Mouse (Mus musculus) embryonic fibroblast, embryonic 13.5 days (primary cell): ENCODE measurements at regions not wholly inside any gene's neighbourhood (a gene's known extent, or its start where the extent isn't known, plus 50 kb on each side); places are given as distances from the start of the nearest gene placed in this dataset.

Source experiments
- H3K27ac ChIP-seq: 2 replicates; pipeline ENCODE4 v1.5.1; 2012; ENCODE audit warnings: low read length, control low read depth, inconsistent platforms; ENCODE audit not compliant: insufficient read depth
- H3K4me1 ChIP-seq: 2 replicates; pipeline ENCODE4 v1.6.1; 2011; ENCODE audit warnings: low read length; ENCODE audit not compliant: control insufficient read depth, insufficient read depth
- H3K4me3 ChIP-seq: 2 replicates; pipeline ENCODE4 v1.5.1; 2011; ENCODE audit warnings: mild to moderate bottlenecking, control low read depth, low read length; ENCODE audit not compliant: insufficient read depth
- CTCF ChIP-seq: IDR thresholded peaks from 2 replicates; pipeline ENCODE4 v1.5.1; 2011; ENCODE audit warnings: mild to moderate bottlenecking, control low read depth, low read length, moderate library complexity, borderline replicate concordance; ENCODE audit not compliant: insufficient read depth
- POLR2A ChIP-seq: IDR thresholded peaks from 2 replicates; pipeline ENCODE4 v1.6.1; 2011; ENCODE audit warnings: low read depth, mild to moderate bottlenecking, control low read depth, low read length, moderate library complexity

DNA sequence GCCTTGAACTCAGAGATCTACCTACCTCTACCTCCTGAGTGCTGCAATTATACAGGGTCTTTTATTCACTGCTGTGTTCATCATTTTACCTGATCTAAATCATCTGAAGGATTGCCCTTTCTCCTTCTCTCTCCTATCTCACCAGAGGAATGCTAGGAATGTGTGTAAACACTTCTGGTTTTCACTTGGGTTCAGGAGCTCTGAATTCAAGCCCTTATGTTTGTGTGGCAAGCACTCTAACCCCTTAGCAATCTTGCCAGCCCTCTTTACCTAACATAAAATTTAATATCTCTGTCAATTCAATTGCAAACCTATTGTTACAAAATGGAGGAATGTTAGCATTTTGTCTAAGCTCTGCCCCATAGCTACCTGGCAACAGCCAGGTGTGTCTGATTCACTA, 112.8 kb upstream of the Gm10295 start:
- H3K27ac ChIP-seq: no peak overlapping the region
- TF ChIP-seq POLR2A (no peak), CTCF (no peak)
- no peaks in the 10 kb centered on the region for H3K4me1 ChIP-seq
- H3K4me3 ChIP-seq: no peak overlapping the region

DNA sequence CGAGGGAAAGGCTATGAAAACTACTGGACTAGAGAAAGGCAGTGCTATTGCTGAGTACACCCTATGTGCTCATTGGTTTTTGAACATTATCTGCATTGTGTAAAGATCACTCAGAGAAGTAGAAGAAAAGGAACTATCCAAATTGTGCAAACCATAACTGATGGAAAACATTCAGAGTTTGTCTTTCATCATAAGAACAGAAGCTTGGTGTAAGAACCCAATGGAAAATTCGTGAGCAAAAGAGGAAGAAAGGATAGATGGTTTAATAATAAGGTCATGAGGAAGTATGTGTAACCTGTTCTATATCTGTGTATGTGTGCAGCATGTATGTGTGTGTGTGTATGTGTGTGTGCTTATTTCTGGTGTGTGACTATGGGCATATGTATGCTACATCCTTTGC, 112.3 kb upstream of the Gm10295 start:
- no peak overlapping the region for H3K27ac ChIP-seq
- TF ChIP-seq POLR2A (no peak), CTCF (no peak)
- H3K4me3 ChIP-seq: no peak overlapping the region
- H3K4me1 ChIP-seq: no peaks in the 10 kb centered on the region

DNA sequence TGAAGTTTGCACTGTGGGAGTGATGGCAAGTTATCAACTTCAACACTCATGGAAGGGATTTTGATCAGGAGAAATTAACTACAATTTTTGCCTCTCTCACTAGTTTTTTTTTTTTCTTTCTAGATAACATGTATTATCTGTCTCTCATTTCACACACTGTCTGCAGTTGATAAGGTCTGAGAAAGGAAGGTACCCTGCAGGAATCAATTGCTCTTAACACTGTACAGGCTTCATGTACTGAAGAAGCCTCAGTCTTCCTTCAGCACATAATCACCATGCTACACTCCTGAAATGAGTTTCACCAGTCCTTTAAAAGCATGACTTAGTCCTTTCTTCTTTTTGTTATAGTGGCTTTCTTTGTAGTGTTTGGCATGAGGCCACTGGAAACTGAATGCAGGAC, 108.5 kb upstream of the Gm10295 start:
- no peak overlapping the region for H3K27ac ChIP-seq
- no peak overlapping the region for H3K4me3 ChIP-seq
- H3K4me1 ChIP-seq: no peaks in the 10 kb centered on the region
- TF ChIP-seq CTCF: no peak
- no peak for TF ChIP-seq POLR2A

DNA sequence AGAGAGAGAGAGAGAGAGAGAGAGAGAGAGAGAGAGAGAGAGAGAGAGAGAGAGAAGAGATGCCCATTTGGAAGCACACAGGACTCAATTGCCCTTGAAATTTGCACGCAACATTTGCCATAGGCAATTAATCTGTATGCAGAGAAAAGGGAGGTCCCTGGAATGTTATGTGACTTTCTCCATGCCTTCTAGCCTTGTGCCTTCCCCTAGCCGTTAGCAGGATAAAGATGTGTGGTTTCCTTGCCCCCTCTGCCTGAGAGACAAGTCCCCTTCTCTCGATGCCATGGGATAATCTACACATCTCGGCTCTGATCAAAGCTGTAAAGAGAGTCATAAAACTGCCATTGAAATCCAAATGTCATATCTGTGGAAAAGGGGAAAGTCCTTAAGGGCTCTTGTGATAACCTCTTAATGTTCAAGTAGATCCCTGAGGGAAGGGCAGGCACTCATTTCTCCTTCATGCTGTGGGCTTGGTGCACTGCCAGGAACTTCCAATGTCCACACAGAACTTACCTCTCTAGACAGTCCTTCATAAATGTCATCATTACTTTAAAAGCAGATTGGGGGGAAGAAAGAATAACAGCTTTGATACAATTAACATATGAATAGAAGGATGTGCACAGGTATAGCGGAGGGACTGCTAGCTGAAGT, 106.9 kb upstream of the Gm10295 start:
- no peaks in the 10 kb centered on the region for H3K4me1 ChIP-seq
- H3K4me3 ChIP-seq: no peak overlapping the region
- H3K27ac ChIP-seq: no peak overlapping the region
- TF ChIP-seq POLR2A (no peak), CTCF (no peak)

DNA sequence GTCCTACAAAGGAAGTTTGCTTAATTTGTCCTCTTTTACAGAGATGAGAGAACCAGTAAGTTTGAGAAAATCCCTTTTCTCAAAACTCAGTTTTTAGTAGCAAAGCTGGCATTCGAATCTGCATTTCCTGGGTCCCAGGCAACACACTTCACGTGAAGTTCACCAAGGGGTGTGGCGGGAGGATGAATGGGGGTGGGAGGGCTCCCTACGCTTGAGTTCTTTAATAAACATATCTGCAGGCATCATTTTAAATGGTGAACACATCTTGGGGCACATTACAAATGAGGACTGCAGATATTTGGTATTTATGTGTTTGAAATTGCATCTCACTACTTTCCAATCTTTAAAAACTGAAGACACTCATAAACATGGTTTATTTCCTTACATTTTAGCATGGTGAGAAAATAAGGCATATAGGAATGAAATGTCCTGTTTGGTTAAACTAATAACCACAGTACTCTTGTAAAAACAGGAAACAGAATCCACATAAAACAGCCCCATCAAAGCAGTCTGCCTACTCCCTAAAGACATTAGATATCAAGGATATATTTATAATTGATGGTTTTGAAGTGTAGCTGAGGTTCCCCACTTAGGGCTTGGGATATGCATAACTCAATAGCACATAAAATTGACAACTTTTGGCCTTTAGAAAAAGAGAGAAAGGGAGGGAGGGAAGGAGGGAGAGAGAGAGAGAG, 106.3 kb upstream of the Gm10295 start:
- Histone ChIP-seq H3K4me3 (no peak overlapping the region), H3K4me1 (no peaks in the 10 kb centered on the region), H3K27ac (no peak overlapping the region)
- TF ChIP-seq POLR2A: no peak
- no peak for TF ChIP-seq CTCF

DNA sequence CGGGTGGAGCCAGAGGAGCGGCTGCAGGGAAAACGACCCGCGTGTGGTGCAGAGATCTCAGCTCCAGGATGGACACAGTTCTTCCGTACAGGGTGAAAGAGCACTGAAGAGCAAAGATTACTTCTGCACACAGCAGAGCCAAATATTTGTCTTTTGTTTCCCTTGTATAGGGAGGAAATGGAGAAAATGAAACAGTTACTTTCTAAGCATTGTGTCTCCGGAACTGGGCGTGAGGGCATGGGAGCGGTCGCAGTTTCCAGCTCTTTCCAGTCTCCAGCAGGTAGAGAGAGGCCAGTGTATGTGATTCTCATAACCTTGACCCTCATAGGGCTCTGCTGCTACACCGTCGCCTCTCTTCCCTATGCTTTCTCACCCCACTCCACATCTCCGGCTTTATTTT, 105.1 kb upstream of the Gm10295 start:
- TF ChIP-seq POLR2A: no peak
- TF ChIP-seq CTCF: no peak
- Histone ChIP-seq H3K27ac (no peak overlapping the region), H3K4me3 (no peak overlapping the region), H3K4me1 (no peaks in the 10 kb centered on the region)

DNA sequence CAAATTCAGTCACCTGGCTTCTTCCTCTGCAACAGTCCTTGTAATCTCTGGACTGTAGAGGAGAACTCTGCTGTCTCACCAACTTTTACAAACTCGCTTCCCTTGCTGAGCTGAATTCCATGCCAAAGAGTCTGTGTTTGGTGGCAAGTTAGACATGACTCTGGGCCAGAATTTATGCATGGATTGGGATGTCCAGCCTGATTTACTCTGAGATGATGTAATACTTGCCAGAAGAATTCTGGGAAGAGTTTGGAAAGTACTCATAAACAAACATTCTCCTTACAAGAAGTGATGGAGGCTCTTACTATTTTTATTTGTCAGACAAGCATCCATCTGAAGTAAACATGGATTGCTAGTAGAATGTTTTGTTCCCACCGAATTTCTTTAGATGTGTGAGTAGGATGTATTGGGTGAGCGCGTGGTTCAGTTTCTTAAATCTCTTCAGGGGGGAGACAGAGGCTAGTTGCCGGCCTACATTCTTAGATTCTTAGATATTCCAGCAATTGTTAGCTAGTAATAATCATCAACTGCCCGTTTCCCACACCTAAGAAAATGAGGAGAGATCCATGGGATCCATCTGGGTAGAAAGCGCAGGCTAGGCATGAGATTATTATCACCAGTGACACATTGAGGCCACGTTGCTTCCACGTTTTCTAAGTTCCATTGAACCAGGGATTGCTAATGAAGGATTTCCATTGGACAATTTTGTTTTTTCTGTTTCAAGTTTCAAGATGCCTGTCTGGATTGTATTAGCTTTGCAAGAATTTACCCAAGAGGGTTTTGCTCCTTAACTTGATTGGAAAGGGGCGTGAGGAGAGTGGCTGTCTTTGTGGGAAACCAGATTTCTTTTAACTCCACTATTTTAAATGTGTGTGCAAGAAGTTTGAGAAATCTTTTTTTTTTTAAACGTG, 89.3 kb upstream of the Gm10295 start:
- Histone ChIP-seq H3K4me1 (no peaks in the 10 kb centered on the region), H3K4me3 (no peak overlapping the region), H3K27ac (no peak overlapping the region)
- TF ChIP-seq CTCF (no peak), POLR2A (no peak)

DNA sequence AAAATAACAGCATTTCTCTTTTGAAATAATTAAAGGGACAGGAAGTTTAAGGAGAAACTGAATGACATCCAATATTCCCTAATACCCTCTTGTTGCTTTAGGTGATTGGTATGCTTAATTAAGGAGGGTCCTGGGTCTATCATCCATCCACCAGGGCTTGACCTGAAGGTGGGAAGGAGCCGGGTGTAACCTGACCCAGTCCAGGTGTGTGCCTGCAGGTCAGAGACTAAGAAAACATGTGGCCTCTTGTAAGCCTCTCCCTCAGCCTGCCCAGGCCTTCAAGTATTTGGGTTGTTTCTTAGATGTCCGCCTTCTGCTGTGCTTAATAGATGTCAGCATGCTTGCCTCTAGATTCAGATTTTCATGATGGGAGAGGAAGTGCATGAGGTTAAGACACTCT, 74.7 kb upstream of the Gm10295 start:
- Histone ChIP-seq H3K4me3 (no peak overlapping the region), H3K4me1 (no peaks in the 10 kb centered on the region), H3K27ac (no peak overlapping the region)
- no peak for TF ChIP-seq POLR2A
- TF ChIP-seq CTCF: no peak

DNA sequence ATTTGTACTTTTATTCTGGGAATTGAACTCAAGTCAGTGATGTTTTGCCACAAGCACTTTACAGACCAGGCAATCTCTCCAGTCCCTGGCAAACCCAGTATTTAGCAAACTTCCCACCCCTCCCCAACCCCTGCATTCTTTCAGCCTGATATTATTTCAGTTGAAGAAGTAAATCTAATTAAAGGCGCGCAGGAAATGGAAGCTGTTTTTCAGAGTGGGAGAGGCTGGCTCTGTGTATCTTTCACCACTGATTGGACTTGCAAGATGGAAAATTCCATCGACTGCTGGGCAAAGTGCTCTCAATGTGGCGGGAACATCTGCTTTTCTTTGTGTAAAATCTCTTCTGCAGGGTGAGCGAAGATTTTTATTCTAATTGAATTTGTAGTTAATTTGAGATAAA, 68.0 kb upstream of the Gm10295 start:
- TF ChIP-seq CTCF (no peak), POLR2A (no peak)
- Histone ChIP-seq H3K4me1 (no peaks in the 10 kb centered on the region), H3K27ac (no peak overlapping the region), H3K4me3 (no peak overlapping the region)

DNA sequence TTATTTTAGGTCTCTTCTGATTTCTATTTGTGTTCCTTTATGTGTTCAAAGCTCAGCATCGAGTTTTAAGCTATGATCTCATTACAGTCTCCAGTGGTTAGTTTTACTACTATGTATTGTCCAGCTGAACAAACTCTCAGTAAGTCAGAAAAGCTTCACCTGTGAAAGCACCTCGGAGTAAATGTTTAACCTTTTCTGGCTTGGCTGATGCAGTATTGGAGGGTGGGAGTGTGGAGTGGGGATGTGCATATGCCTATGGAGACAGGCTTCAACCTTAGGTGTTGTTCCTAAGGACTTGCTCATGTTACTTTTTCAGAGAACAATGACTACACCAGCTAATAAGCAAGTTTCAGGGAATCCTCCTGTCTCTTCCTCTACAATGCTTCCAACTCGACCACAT, 67.6 kb upstream of the Gm10295 start:
- TF ChIP-seq CTCF (no peak), POLR2A (no peak)
- no peak overlapping the region for H3K27ac ChIP-seq
- H3K4me1 ChIP-seq: no peaks in the 10 kb centered on the region
- no peak overlapping the region for H3K4me3 ChIP-seq
